Mouse (Mus musculus) CH12F3 (cell line): ENCODE measurements at regions not wholly inside any gene's neighbourhood (a gene's known extent, or its start where the extent isn't known, plus 50 kb on each side); places are given as distances from the start of the nearest gene placed in this dataset.

Experiments used
- in situ Hi-C: fragments of 300-500 bp; cut with MboI; formaldehyde crosslinking; loops from 2 replicates; pipeline ENCODE4 v1.14.3; 2020; ENCODE audit warnings: low sequenced_read_pairs

GRCm38 (mm10) chr8:48895586-48895985 lies 51.8 kb upstream of the Tenm3 start:
- in situ Hi-C loops: no loop called here
